Mouse (Mus musculus): Measurements from ENCODE around the gene Zbtb44. TPM values are rescaled to one million over a fixed set of nuclear protein-coding genes. Genes with fewer than 3 reads are reported as not detected.

Gene Zbtb44
- polyA plus RNA-seq, 1 experiment from 2014 or later: 5.7 TPM

DNA sequence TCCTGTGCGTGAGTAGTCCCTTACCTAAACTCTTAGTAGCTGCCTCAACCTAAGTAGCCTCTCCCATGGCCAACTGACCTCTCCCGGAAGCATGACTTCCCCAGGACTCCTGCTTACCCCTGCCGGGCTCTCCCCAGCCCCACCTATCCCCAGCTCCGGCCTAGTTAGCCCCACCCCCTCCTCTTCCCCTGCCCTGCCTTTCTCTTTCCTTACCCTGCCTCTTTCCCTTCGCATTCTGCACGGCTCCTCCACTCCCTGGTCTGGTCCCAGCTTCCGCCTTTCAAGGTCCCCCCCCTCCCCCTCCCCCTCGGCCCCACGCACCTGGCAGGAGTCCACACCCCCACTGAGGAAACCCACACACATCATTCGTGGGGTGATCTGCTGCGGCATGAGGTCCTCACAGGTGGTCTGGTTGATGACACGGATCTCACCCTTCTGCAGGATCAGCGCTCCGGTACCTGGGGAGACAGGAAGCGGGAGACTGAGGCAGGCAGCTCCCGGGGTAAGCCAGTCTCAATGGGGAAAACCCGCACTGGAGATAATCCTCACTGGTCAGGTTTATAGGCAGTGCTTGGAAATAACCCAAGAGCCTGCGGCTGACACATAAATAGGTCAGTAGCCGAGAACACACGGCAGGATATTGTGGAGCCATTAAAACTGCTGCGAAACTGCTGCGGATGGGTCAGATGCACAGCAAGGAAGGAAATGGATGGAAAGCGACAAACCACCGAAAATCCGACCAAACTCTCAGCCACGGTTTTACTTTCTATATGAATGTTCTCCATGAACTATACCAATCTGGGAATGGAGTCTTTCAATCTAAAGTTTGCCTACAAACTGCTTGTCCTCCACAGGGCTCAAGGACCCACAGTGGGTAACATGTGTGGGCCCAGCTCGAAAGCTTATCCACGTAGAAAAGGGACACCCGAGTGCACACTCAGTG, 59.9 kb downstream of the Zbtb44 start:
- no peak for DNase-seq (ENCODE audit: low spot score, missing footprints)
- H3K27me3 ChIP-seq (ENCODE audit: control insufficient read depth, insufficient read depth, low read length): no peaks in the 10 kb centered on the region

DNA sequence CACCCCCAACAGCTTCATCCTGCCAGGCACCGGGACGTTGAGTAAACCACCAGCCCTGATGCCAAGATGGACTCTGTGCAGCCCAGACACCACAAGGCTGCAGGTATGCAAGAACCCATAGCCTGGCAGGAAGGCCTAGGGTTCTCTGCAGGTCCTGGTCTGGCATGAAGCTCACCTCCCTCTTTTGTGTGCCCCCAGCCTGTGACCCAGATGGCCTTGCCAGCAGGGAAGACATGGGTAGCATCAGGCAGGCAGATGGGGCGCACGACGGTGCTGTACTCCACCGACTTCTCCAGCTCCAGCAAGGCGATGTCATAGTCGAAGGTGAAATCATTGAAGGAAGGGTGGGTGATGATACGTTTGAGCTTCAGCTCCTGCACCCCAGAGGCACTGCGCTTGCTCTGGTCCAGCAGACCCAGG, 60.7 kb downstream of the Zbtb44 start:
- 96% methylated on average over 10 of the region's 10 CpGs for WGBS
- no peak for DNase-seq (ENCODE audit: low spot score, missing footprints)

More for the DNA sequence above, 59.9 kb downstream of the Zbtb44 start:
- no peaks in the 10 kb centered on the region for H3K9me3 ChIP-seq (ENCODE audit: control insufficient read depth, low read length)
- WGBS: 82% methylated on average over 29 of the region's 29 CpGs
- no peak overlapping the region for H3K4me2 ChIP-seq
- no peak for ATAC-seq (ENCODE audit: low FRiP score)
- H3K9ac ChIP-seq (ENCODE audit: low read length): no peak overlapping the region
- no peaks in the 10 kb centered on the region for H3K36me3 ChIP-seq (ENCODE audit: control insufficient read depth, insufficient read depth, low read length)
- H3K4me3 ChIP-seq (ENCODE audit: low read depth, low read length): no peak overlapping the region
- H3K4me1 ChIP-seq (ENCODE audit: control insufficient read depth, insufficient read depth, low read length): no peaks in the 10 kb centered on the region
- no peak overlapping the region for H3K27ac ChIP-seq (ENCODE audit: low read depth, low read length)

DNA sequence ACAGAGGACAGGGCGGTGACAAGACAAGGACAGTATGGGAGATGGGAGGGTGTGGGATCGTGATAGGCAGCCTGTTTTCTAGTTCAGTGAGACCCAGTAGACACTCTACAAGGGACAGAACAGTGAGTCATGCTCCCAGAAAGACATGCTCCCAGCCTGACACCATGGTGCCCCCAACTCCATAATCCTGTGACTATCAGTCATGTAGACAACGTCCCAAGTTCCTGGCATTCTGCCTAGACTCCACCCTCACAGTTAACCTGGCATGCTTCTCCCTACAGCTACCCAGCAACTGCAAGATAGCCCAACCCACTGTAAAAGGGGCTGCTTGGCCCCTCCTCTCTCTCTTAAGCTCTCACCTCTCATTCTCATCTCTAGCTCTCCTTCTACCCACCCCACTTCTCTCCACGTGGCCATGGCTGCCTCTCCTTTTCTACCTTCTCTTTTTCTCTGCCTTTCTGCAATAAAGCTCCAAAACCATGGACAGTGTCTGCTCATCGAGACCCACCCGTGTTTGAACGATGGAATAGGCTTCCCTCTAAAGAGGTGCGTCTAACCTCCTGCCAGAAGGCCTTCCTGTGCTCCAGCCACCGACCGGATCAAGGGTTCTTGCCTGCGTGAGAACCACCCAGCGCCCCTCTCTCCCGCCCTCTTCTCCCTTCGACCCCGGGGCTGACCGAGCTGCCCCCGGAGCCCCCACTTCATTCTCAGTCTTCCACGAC, 61.8 kb downstream of the Zbtb44 start:
- no peak overlapping the region for H3K27ac ChIP-seq (ENCODE audit: low read depth, low read length)
- ATAC-seq (ENCODE audit: low FRiP score) (no peak), DNase-seq (ENCODE audit: low spot score, missing footprints) (no peak)
- no peaks in the 10 kb centered on the region for H3K9me3 ChIP-seq (ENCODE audit: control insufficient read depth, low read length)
- H3K27me3 ChIP-seq (ENCODE audit: control insufficient read depth, insufficient read depth, low read length): no peaks in the 10 kb centered on the region
- no peak overlapping the region for H3K4me2 ChIP-seq
- no peaks in the 10 kb centered on the region for H3K36me3 ChIP-seq (ENCODE audit: control insufficient read depth, insufficient read depth, low read length)
- no peaks in the 10 kb centered on the region for H3K4me1 ChIP-seq (ENCODE audit: control insufficient read depth, insufficient read depth, low read length)
- H3K4me3 ChIP-seq (ENCODE audit: low read depth, low read length): no peak overlapping the region
- WGBS: 88% methylated on average over 18 of the region's 18 CpGs
- no peak overlapping the region for H3K9ac ChIP-seq (ENCODE audit: low read length)

More for the DNA sequence above, 60.7 kb downstream of the Zbtb44 start:
- H3K4me3 ChIP-seq (ENCODE audit: low read depth, low read length): no peak overlapping the region
- H3K36me3 ChIP-seq (ENCODE audit: control insufficient read depth, insufficient read depth, low read length): no peaks in the 10 kb centered on the region
- no peak overlapping the region for H3K4me2 ChIP-seq
- H3K27me3 ChIP-seq (ENCODE audit: control insufficient read depth, insufficient read depth, low read length): no peaks in the 10 kb centered on the region
- no peak for ATAC-seq (ENCODE audit: low FRiP score)
- no peak overlapping the region for H3K9ac ChIP-seq (ENCODE audit: low read length)
- no peaks in the 10 kb centered on the region for H3K9me3 ChIP-seq (ENCODE audit: control insufficient read depth, low read length)
- H3K4me1 ChIP-seq (ENCODE audit: control insufficient read depth, insufficient read depth, low read length): no peaks in the 10 kb centered on the region
- no peak overlapping the region for H3K27ac ChIP-seq (ENCODE audit: low read depth, low read length)

DNA sequence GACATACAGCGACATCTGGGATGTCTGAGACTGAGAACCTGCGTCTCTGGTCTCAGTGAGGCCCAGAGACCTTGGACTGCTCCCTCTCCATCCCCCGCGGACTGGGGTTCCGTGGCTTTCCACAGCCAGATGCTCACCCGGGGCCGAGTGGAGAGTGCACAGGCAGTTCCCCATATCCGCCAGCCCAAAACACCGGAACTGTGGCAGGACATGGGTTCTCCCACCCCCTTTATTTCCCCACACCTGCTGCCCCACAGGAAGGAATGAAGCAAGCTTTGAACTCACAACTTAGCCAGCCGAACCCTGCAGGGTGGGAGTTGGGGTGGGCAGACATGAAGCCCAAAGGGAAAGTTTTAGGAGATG, 62.4 kb downstream of the Zbtb44 start:
- Histone ChIP-seq H3K4me3 (ENCODE audit: low read depth, low read length) (no peak overlapping the region), H3K9ac (ENCODE audit: low read length) (no peak overlapping the region), H3K27me3 (ENCODE audit: control insufficient read depth, insufficient read depth, low read length) (no peaks in the 10 kb centered on the region), H3K36me3 (ENCODE audit: control insufficient read depth, insufficient read depth, low read length) (no peaks in the 10 kb centered on the region), H3K9me3 (ENCODE audit: control insufficient read depth, low read length) (no peaks in the 10 kb centered on the region), H3K27ac (ENCODE audit: low read depth, low read length) (no peak overlapping the region), H3K4me2 (no peak overlapping the region), H3K4me1 (ENCODE audit: control insufficient read depth, insufficient read depth, low read length) (no peaks in the 10 kb centered on the region)
- DNase-seq (ENCODE audit: low spot score, missing footprints) (no peak), ATAC-seq (ENCODE audit: low FRiP score) (no peak)
- 94% methylated on average over 10 of the region's 10 CpGs for WGBS

DNA sequence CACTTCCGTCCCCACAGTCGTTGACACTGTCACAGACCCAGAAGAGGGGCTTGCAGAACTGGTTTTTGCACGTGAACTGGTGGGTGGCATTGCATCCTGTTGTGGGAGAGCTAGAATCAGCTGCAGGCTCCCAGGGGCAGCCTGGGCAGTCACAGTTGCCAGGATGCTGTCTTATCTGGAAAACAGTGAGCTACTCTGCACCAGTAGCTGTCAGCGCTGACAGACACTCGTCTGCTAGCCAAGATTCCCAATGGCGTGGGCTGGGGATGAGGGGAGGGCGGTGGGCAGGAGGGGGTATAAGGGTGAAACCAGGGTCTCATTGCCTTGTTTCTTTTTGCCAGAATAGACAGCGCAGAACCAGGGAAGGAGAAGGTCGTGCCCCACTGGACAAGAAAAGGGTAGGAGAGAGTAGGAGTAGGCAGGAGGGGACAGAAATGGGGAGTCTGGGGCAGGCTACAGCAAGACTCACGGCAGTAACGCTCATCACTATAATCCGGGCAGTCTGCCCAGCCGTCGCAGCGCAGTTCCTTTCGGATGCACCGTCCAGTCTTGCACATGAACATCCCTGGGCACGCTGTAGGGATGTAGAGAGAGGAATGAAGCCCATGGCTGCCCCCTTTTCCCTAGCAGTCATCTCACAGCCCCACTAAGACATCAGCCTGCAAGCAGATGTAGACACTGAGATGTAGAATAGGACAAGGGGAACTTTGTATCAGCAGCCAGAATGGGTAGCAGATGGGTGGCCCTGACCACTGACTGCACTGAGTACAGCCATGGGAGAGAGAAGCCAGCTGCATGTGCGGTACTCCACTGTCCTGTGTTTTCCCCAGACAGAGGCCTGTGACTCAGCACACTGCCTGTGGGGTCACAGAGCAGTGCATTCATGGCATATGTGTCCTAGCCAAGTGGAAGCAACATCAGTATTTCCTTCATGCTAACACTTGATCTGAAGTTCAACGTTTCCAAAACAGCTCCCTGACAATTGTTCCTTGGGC, 66.9 kb downstream of the Zbtb44 start:
- Histone ChIP-seq H3K4me1 (ENCODE audit: control insufficient read depth, insufficient read depth, low read length) (no peaks in the 10 kb centered on the region), H3K9me3 (ENCODE audit: control insufficient read depth, low read length) (no peaks in the 10 kb centered on the region), H3K4me2 (no peak overlapping the region), H3K27me3 (ENCODE audit: control insufficient read depth, insufficient read depth, low read length) (no peaks in the 10 kb centered on the region), H3K36me3 (ENCODE audit: control insufficient read depth, insufficient read depth, low read length) (no peaks in the 10 kb centered on the region), H3K27ac (ENCODE audit: low read depth, low read length) (no peak overlapping the region), H3K9ac (ENCODE audit: low read length) (no peak overlapping the region), H3K4me3 (ENCODE audit: low read depth, low read length) (no peak overlapping the region)
- DNase-seq (ENCODE audit: low spot score, missing footprints) (no peak), ATAC-seq (ENCODE audit: low FRiP score) (no peak)
- 85% methylated on average over 20 of the region's 20 CpGs for whole genome bisulfite sequencing

DNA sequence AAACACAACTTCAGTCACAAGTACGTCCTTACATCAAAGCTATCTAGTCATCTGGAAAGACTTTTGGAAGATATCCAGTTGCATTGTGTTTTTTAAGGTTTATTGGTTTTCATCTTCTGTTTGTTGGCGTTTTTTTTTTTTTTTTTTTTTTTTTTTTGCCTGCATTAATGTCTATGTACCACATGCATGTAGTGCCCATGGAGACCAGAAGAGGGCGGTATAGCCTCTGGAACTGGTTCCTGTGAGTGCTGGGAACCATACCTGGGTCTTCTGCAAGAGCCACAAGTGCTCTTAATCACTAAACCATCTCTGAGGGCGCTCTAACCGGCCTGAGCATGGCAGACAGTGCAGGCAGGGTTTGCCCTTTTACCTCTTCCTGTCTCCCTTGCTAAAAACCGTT, 67.7 kb downstream of the Zbtb44 start:
- H3K36me3 ChIP-seq (ENCODE audit: control insufficient read depth, insufficient read depth, low read length): no peaks in the 10 kb centered on the region
- no peak overlapping the region for H3K9ac ChIP-seq (ENCODE audit: low read length)
- 78% methylated on average over 6 of the region's 6 CpGs for whole genome bisulfite sequencing
- no peak overlapping the region for H3K27ac ChIP-seq (ENCODE audit: low read depth, low read length)
- ATAC-seq (ENCODE audit: low FRiP score) (no peak), DNase-seq (ENCODE audit: low spot score, missing footprints) (no peak)
- no peak overlapping the region for H3K4me3 ChIP-seq (ENCODE audit: low read depth, low read length)
- H3K4me2 ChIP-seq: no peak overlapping the region
- no peaks in the 10 kb centered on the region for H3K27me3 ChIP-seq (ENCODE audit: control insufficient read depth, insufficient read depth, low read length)
- no peaks in the 10 kb centered on the region for H3K9me3 ChIP-seq (ENCODE audit: control insufficient read depth, low read length)
- no peaks in the 10 kb centered on the region for H3K4me1 ChIP-seq (ENCODE audit: control insufficient read depth, insufficient read depth, low read length)

DNA sequence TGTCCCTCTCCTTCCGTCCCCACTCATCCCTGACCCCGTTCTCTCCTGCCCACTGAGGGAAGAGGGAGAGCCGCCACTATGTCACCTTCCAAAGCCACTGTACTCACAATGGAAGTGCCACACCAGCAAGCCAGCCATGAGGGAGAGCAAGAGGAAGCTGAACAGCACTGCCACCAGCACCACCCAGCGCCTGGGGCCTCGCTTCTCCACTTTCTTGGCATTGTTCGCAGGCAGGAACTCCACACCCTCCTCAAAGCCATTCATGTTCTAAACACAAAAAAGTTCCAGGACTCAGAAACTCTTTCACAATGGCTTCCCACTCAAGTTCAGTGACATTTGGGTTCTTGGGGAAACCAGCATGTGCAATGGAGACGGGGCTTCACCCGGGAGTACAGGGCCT, 78.0 kb downstream of the Zbtb44 start:
- H3K4me1 ChIP-seq (ENCODE audit: control insufficient read depth, insufficient read depth, low read length): no peaks in the 10 kb centered on the region
- H3K36me3 ChIP-seq (ENCODE audit: control insufficient read depth, insufficient read depth, low read length): no peaks in the 10 kb centered on the region
- H3K27ac ChIP-seq (ENCODE audit: low read depth, low read length): no peak overlapping the region
- DNase-seq (ENCODE audit: low spot score, missing footprints): no peak
- H3K9ac ChIP-seq (ENCODE audit: low read length): no peak overlapping the region
- no peak overlapping the region for H3K4me3 ChIP-seq (ENCODE audit: low read depth, low read length)
- no peak overlapping the region for H3K4me2 ChIP-seq
- H3K9me3 ChIP-seq (ENCODE audit: control insufficient read depth, low read length): no peaks in the 10 kb centered on the region
- no peaks in the 10 kb centered on the region for H3K27me3 ChIP-seq (ENCODE audit: control insufficient read depth, insufficient read depth, low read length)
- 91% methylated on average over 8 of the region's 8 CpGs for WGBS
- no peak for ATAC-seq (ENCODE audit: low FRiP score)

DNA sequence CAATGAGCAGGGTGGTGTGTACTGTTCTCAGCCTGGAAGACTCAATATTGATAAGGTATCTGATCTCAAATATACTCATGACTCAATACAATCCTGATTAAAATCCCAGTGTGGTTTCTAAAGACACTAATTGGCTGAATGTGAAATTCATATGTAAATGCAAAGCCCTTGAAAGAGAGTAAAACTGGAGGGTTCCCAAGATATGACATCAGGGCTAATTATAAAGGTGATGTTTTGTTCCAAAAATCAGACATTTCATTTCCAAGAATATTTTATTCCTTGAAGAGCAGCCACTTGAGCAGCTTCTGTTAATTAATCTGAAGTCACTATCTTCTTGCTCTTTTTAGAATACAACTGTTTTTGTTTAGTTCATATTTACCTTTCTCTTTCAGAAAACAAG, 85.1 kb downstream of the Zbtb44 start:
- H3K9me3 ChIP-seq (ENCODE audit: control insufficient read depth, low read length): no peaks in the 10 kb centered on the region
- no peak overlapping the region for H3K4me3 ChIP-seq (ENCODE audit: low read depth, low read length)
- H3K27me3 ChIP-seq (ENCODE audit: control insufficient read depth, insufficient read depth, low read length): no peaks in the 10 kb centered on the region
- ATAC-seq (ENCODE audit: low FRiP score): no peak
- no peaks in the 10 kb centered on the region for H3K36me3 ChIP-seq (ENCODE audit: control insufficient read depth, insufficient read depth, low read length)
- no peak for DNase-seq (ENCODE audit: low spot score, missing footprints)
- no peak overlapping the region for H3K4me2 ChIP-seq
- no peaks in the 10 kb centered on the region for H3K4me1 ChIP-seq (ENCODE audit: control insufficient read depth, insufficient read depth, low read length)
- H3K9ac ChIP-seq (ENCODE audit: low read length): no peak overlapping the region
- no peak overlapping the region for H3K27ac ChIP-seq (ENCODE audit: low read depth, low read length)
